In the genomic region with DNA sequence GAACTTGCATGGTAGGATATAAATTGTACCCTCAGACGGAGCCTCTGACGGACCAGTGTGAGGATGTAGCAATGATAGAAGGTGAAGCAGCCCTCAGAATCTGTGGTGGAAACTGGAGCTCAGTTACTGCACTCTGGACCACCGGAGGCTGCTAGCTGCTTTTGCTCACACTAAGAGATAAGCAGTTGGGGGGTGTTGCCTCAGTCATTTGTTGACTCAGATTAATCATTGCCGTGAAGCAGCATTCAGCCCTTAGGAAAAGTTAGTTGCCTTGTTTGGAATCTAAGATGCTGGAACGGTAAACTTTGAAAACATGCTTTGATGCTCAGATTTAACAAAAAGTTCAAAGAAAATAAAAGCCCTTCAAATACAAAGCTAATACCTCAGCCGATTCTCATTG, we compare ENCODE assay signal across 25 mouse cellular contexts.
"Had no signal": no experiment of that assay in that cellular context is flagged by ENCODE, and none has a peak within 500 bp of the region (broad histone marks: within the 10 kb centered on the region; RNA-seq: fewer than 3 reads in every experiment).

No protein-coding gene starts in this region.

- ATAC-seq: hindbrain, postnatal 0 days; inflammation-experienced regulatory T-cells, adult 6 months; lung, postnatal 0 days; midbrain, embryonic 15.5 days had no signal

- H3K27me3 ChIP-seq: kidney, embryonic 15.5 days; limb, embryonic 12.5 days; limb, embryonic 15.5 days; megakaryocyte, embryonic 14.5 days; midbrain, embryonic 12.5 days; midbrain, embryonic 15.5 days; neural tube, embryonic 12.5 days; neural tube, embryonic 15.5 days had no signal

- H3K4me1 ChIP-seq: kidney, embryonic 15.5 days; limb, embryonic 12.5 days; limb, embryonic 15.5 days; megakaryocyte, embryonic 14.5 days; midbrain, embryonic 12.5 days; midbrain, embryonic 15.5 days; neural tube, embryonic 12.5 days; neural tube, embryonic 15.5 days had no signal

- H3K9me3 ChIP-seq: kidney, embryonic 15.5 days; limb, embryonic 12.5 days; limb, embryonic 15.5 days; midbrain, embryonic 12.5 days; midbrain, embryonic 15.5 days; neural tube, embryonic 12.5 days; neural tube, embryonic 15.5 days had no signal

- H3K9ac ChIP-seq: hindbrain, embryonic 14.5 days; kidney, embryonic 15.5 days; limb, embryonic 12.5 days; limb, embryonic 15.5 days; lung, embryonic 14.5 days; midbrain, embryonic 12.5 days; midbrain, embryonic 15.5 days; neural tube, embryonic 12.5 days; neural tube, embryonic 15.5 days had no signal

- H3K36me3 ChIP-seq: kidney, embryonic 15.5 days; limb, embryonic 12.5 days; limb, embryonic 15.5 days; midbrain, embryonic 12.5 days; midbrain, embryonic 15.5 days; neural tube, embryonic 12.5 days; neural tube, embryonic 15.5 days had no signal

- DNase-seq: kidney, adult 11 months; kidney, adult 8-10 months; kidney, postnatal 10 days; kidney, postnatal 36 days; layer of hippocampus, postnatal 36 days; left cerebral cortex, postnatal 4 days; lung, embryonic 14.5 days; right cerebral cortex, adult 18-20 months; right cerebral cortex, postnatal 14 days; spleen, adult 18-20 months; thymus, adult 18-20 months; thymus, postnatal 4 days had no signal

- H3K4me2 ChIP-seq: hindbrain, embryonic 14.5 days; kidney, embryonic 15.5 days; limb, embryonic 12.5 days; limb, embryonic 15.5 days; lung, embryonic 14.5 days; midbrain, embryonic 12.5 days; midbrain, embryonic 15.5 days; neural tube, embryonic 12.5 days; neural tube, embryonic 15.5 days had no signal

- H3K27ac ChIP-seq: hindbrain, embryonic 14.5 days; hindbrain, postnatal 0 days; kidney, embryonic 15.5 days; limb, embryonic 12.5 days; limb, embryonic 15.5 days; macrophage; midbrain, embryonic 12.5 days; midbrain, embryonic 15.5 days; neural tube, embryonic 12.5 days; neural tube, embryonic 15.5 days had no signal

- H3K4me3 ChIP-seq: kidney, embryonic 15.5 days; limb, embryonic 12.5 days; limb, embryonic 15.5 days; megakaryocyte, embryonic 14.5 days; midbrain, embryonic 12.5 days; midbrain, embryonic 15.5 days; neural tube, embryonic 12.5 days; neural tube, embryonic 15.5 days had no signal
